Mouse (Mus musculus): Measurements from ENCODE around the gene Ap1s3.
"Not testable (repeated sequence)": the region's sequence is repeated elsewhere in the genome, so short reads cannot be mapped to it uniquely, and the experiment has no call there.

- TF ChIP-seq POLR2A, CTCF (IDR thresholded peaks at IDR 0.05; ENCODE audit: insufficient read depth, low read depth, low read length): not testable (repeated sequence)
These were observed 60.5 kb downstream of the Ap1s3 start for GRCm38 (mm10) chr1:79611271-79611670.
